Mouse (Mus musculus) liver, adult 2 months (tissue): ENCODE results near the gene Nf2.

ENCODE experiments used
- CTCF ChIP-seq: fragments of 200-500 bp; IDR thresholded peaks from 2 replicates; pipeline ENCODE4 v1.5.1; 2011; ENCODE audit warnings: low read depth, low read length, control low read depth
- POLR2A ChIP-seq: fragments of 200-500 bp; IDR thresholded peaks from 2 replicates; pipeline ENCODE4 v1.6.1; 2011; ENCODE audit warnings: low read length, control low read depth; ENCODE audit not compliant: insufficient read depth; ENCODE audit errors: extremely low read depth

- TF ChIP-seq POLR2A (no peak), CTCF (no peak)
Measured at GRCm38 (mm10) chr11:4862730-4863129, 13.4 kb upstream of the Nf2 start.
